Mouse (Mus musculus) spleen, postnatal 4 days (tissue): ENCODE data around the gene Hist1h2ai.

Experiments used
- DNase-seq, 2 experiments: peaks; one replicate each; pipeline ENCODE4 v3.0.0; 2022; ENCODE audit warnings: low spot score in 2 of 2

Hist1h2ai gene

GRCm38 (mm10) chr13:21715864-21716539, at the start of gene Hist1h2ai, which contains the start of gene Hist1h2bl:
TSS of gene Hist1h2ai (plus strand) at chr13:21716422.
TSS of gene Hist1h2bl (minus strand) at chr13:21716143.
- DNase-seq = peak; percentile 87 to 92

- no peak for DNase-seq
Observed at GRCm38 (mm10) chr13:21677305-21677704, 38.9 kb upstream of the Hist1h2ai start, which contains the start of gene Olfr1360. TSS of gene Olfr1360 (minus strand) at chr13:21677405.

GRCm38 (mm10) chr13:21697811-21698210, 18.4 kb upstream of the Hist1h2ai start, which contains the start of gene Olfr1359:
TSS of gene Olfr1359 (plus strand) at chr13:21698111.
- no peak for DNase-seq

- no peak for DNase-seq
Observed at GRCm38 (mm10) chr13:21706669-21707068, 9.6 kb upstream of the Hist1h2ai start.

GRCm38 (mm10) chr13:21710031-21710711, 6.1 kb upstream of the Hist1h2ai start:
- DNase-seq = peak; percentile 89 to 95

- DNase-seq = peak; percentile 81 to 91
Observed at GRCm38 (mm10) chr13:21710821-21711525, 5.2 kb upstream of the Hist1h2ai start.

- DNase-seq = no peak
Observed at GRCm38 (mm10) chr13:21711698-21712097, 4.5 kb upstream of the Hist1h2ai start.

GRCm38 (mm10) chr13:21714725-21715124, 1.5 kb upstream of the Hist1h2ai start:
- DNase-seq = peak; percentile 72 to 82

GRCm38 (mm10) chr13:21715131-21715863, 925 bp upstream of the Hist1h2ai start:
- DNase-seq = peak; percentile 39 to 73

- DNase-seq = peak; percentile 42 to 74
Observed at GRCm38 (mm10) chr13:21716540-21717391, 544 bp downstream of the Hist1h2ai start.

GRCm38 (mm10) chr13:21717397-21718357, 1.5 kb downstream of the Hist1h2ai start, which contains the start of gene Hist1h3h:
TSS of gene Hist1h3h (plus strand) at chr13:21717659.
- DNase-seq = peak; percentile 90 to 94

- peak in 1 of 2 experiments; percentile 18 for DNase-seq
Observed at GRCm38 (mm10) chr13:21718381-21719080, 2.3 kb downstream of the Hist1h2ai start.

GRCm38 (mm10) chr13:21721107-21721756, 5.0 kb downstream of the Hist1h2ai start:
- peak in 1 of 2 experiments; percentile 25 for DNase-seq

- peak; percentile 78 to 85 for DNase-seq
Observed at GRCm38 (mm10) chr13:21721757-21722372, 5.6 kb downstream of the Hist1h2ai start, which contains the start of gene Hist1h2bm. TSS of gene Hist1h2bm (plus strand) at chr13:21722044.

GRCm38 (mm10) chr13:21722373-21722925, 6.2 kb downstream of the Hist1h2ai start:
- peak in 1 of 2 experiments; percentile 23 for DNase-seq

- DNase-seq = no peak
Observed at GRCm38 (mm10) chr13:21722993-21723836, 7.0 kb downstream of the Hist1h2ai start.
